Mouse (Mus musculus) heart, embryonic 10.5 days (tissue): ENCODE results near the gene Tmcc2. TPM values are rescaled to one million over a fixed set of nuclear protein-coding genes. Genes with fewer than 3 reads are reported as not detected.

Experiments used
- DNase-seq: peaks from one replicate; pipeline ENCODE4 v3.0.0-alpha.2; 2017; ENCODE audit warnings: low spot score
- H3K27ac ChIP-seq: fragments of 300-500 bp; sonication (generic); 2 replicates; pipeline ENCODE4 v1.5.1; 2016; ENCODE audit warnings: mild to moderate bottlenecking
- H3K27me3 ChIP-seq: fragments of 300-500 bp; sonication (generic); 2 replicates; pipeline ENCODE4 v1.6.1; 2016; ENCODE audit warnings: mild to moderate bottlenecking; ENCODE audit not compliant: poor library complexity, insufficient read depth, severe bottlenecking
- H3K36me3 ChIP-seq: fragments of 300-500 bp; sonication (generic); 2 replicates; pipeline ENCODE4 v1.6.1; 2016; ENCODE audit warnings: mild to moderate bottlenecking, moderate library complexity
- H3K4me1 ChIP-seq: fragments of 300-500 bp; sonication (generic); 2 replicates; pipeline ENCODE4 v1.6.1; 2016; ENCODE audit warnings: mild to moderate bottlenecking
- H3K4me3 ChIP-seq: fragments of 300-500 bp; sonication (generic); 2 replicates; pipeline ENCODE4 v1.5.1; 2016; ENCODE audit warnings: mild to moderate bottlenecking, moderate library complexity
- H3K9me3 ChIP-seq: fragments of 300-500 bp; sonication (generic); 2 replicates; pipeline ENCODE4 v1.6.1; 2016; ENCODE audit warnings: mild to moderate bottlenecking, moderate library complexity
- WGBS: fragments of 180-500 bp; shearing (Covaris S2); methylation state at CpG from one replicate; pipeline ENCODE4 v1.1.7; 2016; 5-methylcytosine and 5-hydroxymethylcytosine counted together
- polyA plus RNA-seq: library from polyadenylated mRNA; unstranded; fragments of >200 nt; fragmentation: Nextera tagmentation; extraction: Ambion mirVana; gene quantifications from 2 replicates; pipeline ENCODE4 v1.2.1, GENCODE M21; 2016

Tmcc2 gene
- polyA plus RNA-seq, 1 experiment from 2014 or later, result 10.1 TPM

DNA sequence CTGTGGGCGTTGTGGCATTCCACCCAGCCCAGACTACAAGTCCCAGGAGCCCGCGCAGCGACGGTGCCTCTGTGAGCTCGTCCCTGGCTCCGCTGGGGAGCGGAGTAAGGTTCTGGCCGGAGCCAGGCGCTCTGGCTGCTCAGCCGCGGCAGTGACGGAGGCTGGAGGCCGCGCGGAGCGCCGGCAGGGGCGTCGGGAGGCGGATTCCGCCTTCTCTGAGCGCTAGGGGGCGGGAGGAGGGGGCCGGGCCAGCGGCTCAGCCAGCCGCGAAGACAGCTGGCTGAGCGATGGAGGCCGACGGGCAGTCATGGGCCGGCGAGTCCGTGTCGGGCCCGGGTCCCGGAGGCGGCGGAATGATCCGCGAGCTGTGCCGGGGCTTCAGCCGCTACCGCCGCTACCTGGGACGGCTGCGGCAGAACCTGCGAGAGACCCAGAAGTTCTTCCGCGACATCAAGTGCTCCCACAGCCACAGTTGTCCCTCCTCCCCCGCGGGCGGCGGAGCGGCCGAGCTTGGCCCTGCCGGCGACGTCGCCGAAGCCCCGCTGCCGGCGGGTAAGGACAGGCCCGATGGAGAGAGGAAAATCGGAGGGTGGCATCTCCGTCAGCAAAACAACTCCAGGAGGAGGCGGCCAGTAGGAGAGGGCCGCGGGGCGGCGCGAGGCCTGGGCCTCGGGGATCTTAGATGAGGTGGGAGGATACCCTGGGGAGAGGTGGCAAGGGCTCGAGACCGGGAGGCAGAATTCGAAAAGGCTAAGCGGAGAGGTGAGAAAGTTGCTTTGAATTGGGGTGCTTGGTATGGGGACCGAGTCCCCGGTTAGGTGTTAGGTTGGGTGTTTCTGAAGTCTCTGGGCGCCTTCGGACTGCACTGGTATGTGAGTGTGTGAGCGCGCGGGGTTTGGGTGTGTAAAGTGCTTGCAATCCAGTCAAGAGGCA lies 26.5 kb upstream of the Tmcc2 start, which contains the start of gene Dstyk:
Dstyk (plus strand) TSS at position 237 of the 933 bp plus-strand sequence.
- H3K4me3 ChIP-seq, result peak within 1 kb of the TSS; percentile 91
- H3K27ac ChIP-seq, result peak within 1 kb of the TSS; percentile 96
- no peaks in the 10 kb centered on the region for H3K9me3 ChIP-seq
- peaks cover 19% of the 10 kb centered on the region for H3K4me1 ChIP-seq
- peak; percentile 98 for DNase-seq
- H3K27me3 ChIP-seq, result no peaks in the 10 kb centered on the region
- WGBS, result under 1% methylated on average over 85 of the region's 85 CpGs
- H3K36me3 ChIP-seq, result no peaks in the 10 kb centered on the region

DNA sequence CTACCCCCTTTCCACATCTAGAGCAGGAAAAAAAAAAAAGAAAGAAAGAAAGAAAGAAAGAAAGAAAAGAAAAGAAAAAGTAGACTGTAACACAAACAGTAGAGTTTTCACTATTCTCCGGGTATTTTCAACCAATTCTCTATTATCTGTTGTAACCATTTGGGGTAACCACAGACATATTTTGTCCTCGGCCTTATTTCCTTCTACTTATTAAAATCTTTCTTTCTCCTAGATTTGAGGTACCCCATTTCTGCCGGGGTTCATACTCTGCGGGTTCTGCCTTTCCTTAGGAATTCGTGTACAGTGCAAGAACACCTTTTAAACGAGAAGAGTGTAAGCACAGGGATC lies 25.8 kb upstream of the Tmcc2 start:
- Histone ChIP-seq H3K27ac (peak overlapping the region; percentile 96), H3K27me3 (no peaks in the 10 kb centered on the region), H3K36me3 (no peaks in the 10 kb centered on the region), H3K4me1 (peaks cover 19% of the 10 kb centered on the region), H3K4me3 (peak overlapping the region; percentile 91), H3K9me3 (no peaks in the 10 kb centered on the region)
- no peak for DNase-seq
- 18% methylated on average over 6 of the region's 6 CpGs for WGBS

DNA sequence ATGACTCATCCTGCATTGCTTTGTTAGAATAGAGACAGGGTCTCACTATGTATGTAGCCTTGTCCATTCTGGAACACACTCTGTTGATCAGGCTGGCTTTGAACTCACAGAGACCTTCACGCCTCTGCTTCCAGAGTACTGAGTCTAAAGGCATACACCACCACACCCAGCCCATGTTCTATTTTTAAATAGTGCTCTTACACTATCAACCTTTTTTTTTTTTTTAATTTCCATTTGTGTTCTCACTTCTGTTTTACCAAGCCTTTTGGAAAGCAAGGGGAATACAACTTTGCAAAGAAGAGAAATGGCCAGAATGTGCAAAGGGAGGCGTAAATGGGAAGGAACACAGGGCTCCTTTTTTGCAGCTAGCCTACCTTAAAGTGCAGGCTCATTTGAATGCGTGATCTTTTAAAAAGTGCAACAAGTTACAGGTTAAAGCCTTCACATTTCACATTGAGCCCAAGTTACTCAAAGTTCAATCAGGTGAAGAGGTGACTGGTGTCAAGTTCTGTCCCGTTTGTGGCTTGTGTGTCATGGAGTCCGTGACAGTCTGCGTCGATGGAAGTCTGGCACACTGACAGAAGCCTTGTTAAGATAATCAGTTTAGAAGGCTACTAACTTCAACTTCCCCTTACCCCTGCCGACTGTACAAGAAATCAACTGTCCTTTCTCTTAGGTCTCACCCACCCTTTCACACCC lies 25.3 kb upstream of the Tmcc2 start:
- no peak overlapping the region for H3K27ac ChIP-seq
- H3K4me3 ChIP-seq, result no peak overlapping the region; the same call in 1 of the 2 replicates
- 59% methylated on average over 8 of the region's 8 CpGs for WGBS
- H3K36me3 ChIP-seq, result no peaks in the 10 kb centered on the region
- DNase-seq, result no peak
- H3K27me3 ChIP-seq, result no peaks in the 10 kb centered on the region
- H3K4me1 ChIP-seq, result peaks cover 19% of the 10 kb centered on the region
- H3K9me3 ChIP-seq, result no peaks in the 10 kb centered on the region

DNA sequence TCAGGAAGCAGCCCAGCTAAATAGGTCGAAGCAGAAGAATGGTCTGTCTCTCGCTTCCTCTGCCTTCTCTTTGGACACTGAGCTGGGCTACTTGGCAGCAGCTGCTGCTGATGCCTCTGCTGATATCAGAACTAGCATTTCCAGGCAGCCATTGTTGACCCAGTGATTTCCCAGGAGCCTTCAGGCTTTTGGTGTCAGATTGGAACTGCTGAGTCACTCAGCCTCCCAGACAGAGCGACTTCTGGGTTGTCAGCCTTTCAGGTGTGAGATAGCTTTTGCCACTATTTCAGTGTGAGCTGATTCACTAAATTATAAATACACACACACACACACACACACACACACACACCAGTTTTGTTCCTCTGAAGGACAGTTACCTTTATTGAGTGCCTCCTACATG lies 19.6 kb upstream of the Tmcc2 start:
- Histone ChIP-seq H3K9me3 (no peaks in the 10 kb centered on the region), H3K4me1 (no peaks in the 10 kb centered on the region), H3K27me3 (no peaks in the 10 kb centered on the region), H3K27ac (no peak overlapping the region), H3K4me3 (no peak overlapping the region), H3K36me3 (no peaks in the 10 kb centered on the region)
- WGBS, result 77% methylated on average over 3 of the region's 3 CpGs
- peak; percentile 79 for DNase-seq

DNA sequence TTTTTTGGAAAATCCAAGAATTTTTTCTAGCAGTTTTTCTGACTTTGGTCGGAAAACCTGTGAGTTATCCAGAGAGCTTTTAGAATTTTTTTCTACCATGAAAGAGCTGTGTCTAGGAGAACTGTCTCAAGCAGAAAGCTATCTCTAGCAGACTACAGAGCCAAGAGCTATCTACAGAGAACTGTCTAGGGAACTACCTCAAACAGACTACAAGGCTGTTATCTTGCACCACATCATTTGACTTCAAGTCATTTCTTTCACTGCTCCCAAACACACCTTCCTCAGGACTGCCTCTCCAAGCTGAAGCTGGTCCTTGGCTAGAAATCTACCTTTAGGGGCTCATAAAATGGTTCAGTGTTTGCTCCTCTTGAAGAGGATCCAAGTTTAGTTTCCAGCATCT lies 10.8 kb upstream of the Tmcc2 start:
- no peaks in the 10 kb centered on the region for H3K36me3 ChIP-seq
- 0 out of 2 replicates have a peak, but pooled peaks cover 3% of the 10 kb centered on the region for H3K9me3 ChIP-seq
- no peak overlapping the region for H3K27ac ChIP-seq
- DNase-seq, result no peak
- no peaks in the 10 kb centered on the region for H3K27me3 ChIP-seq
- no peak overlapping the region for H3K4me3 ChIP-seq
- 78% methylated on average over 1 of the region's 1 CpGs for WGBS
- no peaks in the 10 kb centered on the region for H3K4me1 ChIP-seq

DNA sequence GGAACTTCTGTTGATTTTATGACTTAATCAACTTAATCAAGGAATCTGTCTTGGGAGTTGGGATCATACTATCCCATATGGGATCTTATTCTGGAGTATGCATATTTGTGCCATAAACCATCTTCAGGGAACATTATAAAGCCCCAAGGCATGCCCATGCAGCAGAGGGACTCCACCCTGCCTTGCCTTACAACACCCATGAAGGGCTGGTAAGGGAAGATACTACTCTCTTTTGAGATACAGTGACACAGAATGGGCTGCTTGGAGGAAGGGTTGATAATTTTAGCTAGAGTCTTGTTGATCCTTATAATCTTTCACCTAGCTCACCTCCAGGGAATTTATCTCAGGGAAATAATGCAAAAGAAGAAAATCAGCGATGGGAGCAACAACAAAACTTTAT lies 9.5 kb upstream of the Tmcc2 start:
- Histone ChIP-seq H3K4me1 (no peaks in the 10 kb centered on the region), H3K27me3 (no peaks in the 10 kb centered on the region), H3K27ac (no peak overlapping the region), H3K9me3 (0 out of 2 replicates have a peak, but pooled peaks cover 3% of the 10 kb centered on the region), H3K4me3 (no peak overlapping the region), H3K36me3 (no peaks in the 10 kb centered on the region)
- 56% methylated on average over 1 of the region's 1 CpGs for WGBS
- no peak for DNase-seq

DNA sequence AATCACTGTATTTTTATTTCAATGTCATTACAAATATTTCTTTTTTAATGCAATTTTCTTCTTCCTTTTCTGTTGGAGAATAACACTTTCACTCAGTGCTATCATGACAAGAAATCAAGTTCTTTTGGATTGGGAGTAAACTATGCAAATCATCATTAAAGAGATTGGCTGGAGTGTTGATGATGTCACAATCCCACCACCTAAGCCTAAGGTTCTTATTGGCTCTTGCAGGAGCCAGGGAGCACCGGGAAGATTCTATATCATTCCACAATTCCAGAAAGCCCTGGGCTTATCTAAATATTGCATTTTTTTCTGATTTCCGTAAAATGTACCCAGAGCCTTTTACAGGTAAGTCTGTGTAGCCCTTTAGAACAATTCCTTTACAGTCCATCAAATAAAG lies 5.6 kb upstream of the Tmcc2 start:
- whole genome bisulfite sequencing, result 58% methylated on average over 2 of the region's 2 CpGs
- 0 out of 2 replicates have a peak, but pooled peaks cover 10% of the 10 kb centered on the region for H3K27me3 ChIP-seq
- 0 out of 2 replicates have a peak, but pooled peaks cover 3% of the 10 kb centered on the region for H3K9me3 ChIP-seq
- no peak for DNase-seq
- H3K4me3 ChIP-seq, result no peak overlapping the region
- H3K36me3 ChIP-seq, result no peaks in the 10 kb centered on the region
- peaks cover 3% of the 10 kb centered on the region; the same call in 1 of the 2 replicates for H3K4me1 ChIP-seq
- H3K27ac ChIP-seq, result no peak overlapping the region

DNA sequence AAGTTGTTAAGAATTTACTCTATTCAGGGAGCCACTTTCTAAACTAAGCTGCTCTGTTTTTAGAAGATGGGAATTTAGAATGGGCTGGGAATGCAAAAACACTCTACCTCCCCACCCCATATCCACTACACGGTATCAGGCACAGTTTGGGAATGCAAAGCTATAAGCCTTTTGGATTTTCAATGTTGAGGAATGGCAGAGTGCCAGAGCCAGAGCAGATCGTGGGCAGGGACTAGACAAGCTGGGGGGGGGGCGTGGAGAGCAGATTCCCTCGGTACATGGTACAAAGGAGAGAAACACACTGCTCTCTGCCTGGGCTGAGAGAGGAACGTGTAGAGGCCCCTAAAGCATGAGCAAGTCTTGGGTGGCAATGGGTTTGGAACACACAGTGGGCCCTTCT lies 1.8 kb upstream of the Tmcc2 start:
- Histone ChIP-seq H3K36me3 (no peaks in the 10 kb centered on the region), H3K4me1 (peaks cover 38% of the 10 kb centered on the region), H3K9me3 (0 out of 2 replicates have a peak, but pooled peaks cover 3% of the 10 kb centered on the region), H3K27me3 (0 out of 2 replicates have a peak, but pooled peaks cover 10% of the 10 kb centered on the region), H3K27ac (no peak overlapping the region), H3K4me3 (no peak overlapping the region)
- DNase-seq, result no peak
- WGBS, result 72% methylated on average over 5 of the region's 5 CpGs

DNA sequence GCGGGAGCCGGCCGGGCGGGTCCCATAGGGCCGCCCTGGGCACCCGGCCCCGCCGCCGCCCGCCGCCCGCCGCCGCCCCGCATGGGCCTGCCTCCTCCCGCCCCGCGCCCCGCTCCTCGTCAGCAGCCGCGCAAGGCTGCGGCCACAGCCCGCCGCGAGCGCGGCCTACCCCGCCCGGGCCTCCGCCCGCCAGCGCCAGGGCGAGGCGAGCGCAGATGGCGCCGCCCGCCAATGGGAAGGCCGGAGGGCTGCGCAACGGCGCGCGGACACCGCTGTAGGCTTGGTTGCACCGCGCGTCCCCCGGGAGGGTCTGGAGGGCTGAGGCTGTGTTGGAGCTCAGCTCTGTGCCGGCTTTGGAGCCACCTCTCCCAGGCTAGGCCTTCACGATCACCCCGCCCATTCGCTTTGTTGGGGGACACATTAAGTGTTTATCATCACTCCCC lies 520 bp upstream of the Tmcc2 start:
- H3K36me3 ChIP-seq, result no peaks in the 10 kb centered on the region
- 0 out of 2 replicates have a peak, but pooled peaks cover 10% of the 10 kb centered on the region for H3K27me3 ChIP-seq
- H3K4me1 ChIP-seq, result peaks cover 43% of the 10 kb centered on the region
- DNase-seq, result no peak
- H3K9me3 ChIP-seq, result no peaks in the 10 kb centered on the region
- peak overlapping the region; percentile 95 for H3K27ac ChIP-seq
- peak overlapping the region; percentile 82 for H3K4me3 ChIP-seq
- 2% methylated on average over 17 of the region's 54 CpGs for WGBS

DNA sequence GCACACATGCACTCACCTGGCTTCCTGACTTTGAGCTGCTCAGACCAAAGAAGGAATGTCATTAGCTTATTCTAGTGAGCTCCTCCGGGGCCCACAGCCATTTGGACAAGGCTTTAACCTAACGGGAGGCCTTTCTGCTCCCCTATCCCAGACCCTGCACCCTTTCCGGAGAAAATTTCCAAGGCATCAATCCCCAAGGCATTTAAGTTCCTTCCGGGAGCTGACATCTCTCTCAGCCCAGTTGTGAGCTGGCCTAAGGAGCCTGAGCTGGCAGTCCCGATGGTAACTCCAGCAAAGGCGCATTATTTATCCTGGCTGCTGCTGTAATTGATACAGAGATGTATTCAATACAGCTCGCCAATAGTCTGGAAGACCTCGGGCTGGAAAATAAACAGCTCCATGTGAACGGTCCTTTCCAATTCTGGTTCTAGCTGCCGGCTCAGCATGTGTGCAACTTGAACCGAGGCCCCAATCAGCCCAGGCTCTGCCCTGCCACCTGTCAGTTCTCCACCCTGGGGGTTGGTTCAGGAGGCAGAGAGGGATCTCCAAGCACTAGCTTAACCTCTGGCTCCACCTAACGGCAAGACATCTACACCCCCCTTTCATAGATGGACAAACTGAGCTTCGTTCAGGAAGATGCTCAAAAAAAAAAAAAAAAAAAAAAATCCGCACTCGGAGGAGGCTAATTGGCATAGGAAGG lies 1.0 kb downstream of the Tmcc2 start:
- Histone ChIP-seq H3K27ac (peak overlapping the region; percentile 77), H3K4me3 (peak overlapping the region; percentile 82), H3K9me3 (no peaks in the 10 kb centered on the region), H3K36me3 (no peaks in the 10 kb centered on the region), H3K4me1 (peaks cover 57% of the 10 kb centered on the region), H3K27me3 (0 out of 2 replicates have a peak, but pooled peaks cover 10% of the 10 kb centered on the region)
- 26% methylated on average over 15 of the region's 15 CpGs for WGBS
- DNase-seq, result peak; percentile 91

DNA sequence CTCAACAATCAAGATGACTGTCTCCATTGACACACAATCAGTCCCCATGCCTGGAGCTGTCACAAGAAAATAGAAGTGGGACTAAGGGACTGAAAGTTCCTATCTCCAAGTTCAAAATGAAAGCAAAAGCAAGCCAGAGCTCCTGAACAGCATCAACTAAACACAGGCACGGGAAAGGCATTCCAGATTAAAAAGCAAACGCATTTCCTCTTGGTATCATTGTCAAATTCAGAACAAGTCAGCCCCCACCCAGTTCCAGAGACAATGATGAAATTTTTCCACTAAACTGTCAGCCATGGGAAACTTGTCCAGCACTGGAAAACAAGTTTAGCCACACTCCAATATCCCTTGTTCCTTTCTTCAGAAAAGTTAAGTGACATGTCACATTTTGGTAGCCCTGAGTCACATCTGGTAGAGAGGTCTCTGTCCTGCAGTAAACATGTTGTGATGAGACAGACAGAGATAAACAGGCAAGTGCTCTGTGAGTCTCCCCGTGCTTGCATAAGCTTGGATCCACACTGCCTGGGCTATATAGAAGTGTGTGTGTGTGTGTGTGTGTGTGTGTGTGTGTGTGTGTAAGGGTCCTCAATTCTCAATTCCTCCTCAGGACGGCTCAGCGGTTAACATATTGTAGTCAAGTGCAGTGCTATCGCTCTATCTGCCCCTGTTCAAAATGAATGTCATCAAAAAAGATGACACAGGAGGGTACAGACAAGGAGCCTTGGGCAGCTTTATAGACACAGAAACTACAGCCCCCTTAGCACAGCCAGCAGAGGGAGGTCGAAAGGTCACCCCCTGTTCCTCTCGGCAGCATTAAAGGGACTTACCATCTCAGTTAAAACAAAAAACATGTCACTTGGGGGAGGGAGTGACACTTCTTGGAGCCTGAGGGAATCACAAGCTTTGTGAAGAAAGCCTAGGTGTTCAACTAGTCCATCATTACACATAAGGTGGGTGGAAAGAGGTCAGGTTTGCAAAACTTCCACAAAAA lies 2.0 kb downstream of the Tmcc2 start:
- whole genome bisulfite sequencing, result 40% methylated on average over 8 of the region's 8 CpGs
- H3K27me3 ChIP-seq, result 0 out of 2 replicates have a peak, but pooled peaks cover 10% of the 10 kb centered on the region
- H3K4me3 ChIP-seq, result peak overlapping the region; percentile 82
- H3K9me3 ChIP-seq, result no peaks in the 10 kb centered on the region
- 0 out of 2 replicates have a peak, but pooled peaks cover 2% of the 10 kb centered on the region for H3K36me3 ChIP-seq
- peak overlapping the region; percentile 77 for H3K27ac ChIP-seq
- peaks cover 67% of the 10 kb centered on the region for H3K4me1 ChIP-seq
- DNase-seq, result no peak
